ENCODE assay signal across 18 mouse cellular contexts in the genomic region with DNA sequence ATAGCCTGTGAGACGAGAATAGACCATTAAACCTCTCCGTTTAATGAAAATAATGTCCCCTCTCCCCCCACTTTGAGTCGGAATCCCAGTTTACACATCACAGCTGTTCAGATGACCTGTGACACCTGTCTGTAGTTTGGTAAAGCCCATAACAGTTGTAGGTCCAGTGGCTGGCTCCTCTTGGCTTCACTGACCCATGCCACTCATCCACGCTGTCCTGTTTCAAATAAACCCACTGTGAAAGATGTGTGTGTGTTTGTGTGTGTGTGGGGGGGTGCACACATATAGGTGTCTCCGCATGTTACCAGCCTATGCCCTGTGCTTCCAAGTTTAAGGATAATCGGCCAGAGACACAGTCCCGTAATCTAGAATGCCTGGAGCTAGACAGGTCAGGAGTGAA. TPM values are rescaled to one million over a fixed set of nuclear protein-coding genes. Genes with fewer than 3 reads are reported as not detected.
DNase-seq lines count a peak whose midpoint lies in the region; TF ChIP-seq lines count a peak whose summit lies in the region.
"Had no signal": no experiment of that assay in that cellular context is flagged by ENCODE, and none has a peak within 500 bp of the region (broad histone marks: within the 10 kb centered on the region; RNA-seq: fewer than 3 reads in every experiment).

No protein-coding gene starts in this region.

- intact Hi-C loops in gastrocnemius, postnatal 36 days (cut with DNase I), result no loop called here

- H3K4me1 ChIP-seq in CH12.LX (ENCODE audit: control insufficient read depth in 1 of 2, insufficient read depth in 2 of 2), result peaks cover 7 to 34% of the 10 kb centered on the region in 2 experiments
- peaks cover 6% of the 10 kb centered on the region for H3K4me1 ChIP-seq in bone marrow, adult 2 months (ENCODE audit: control insufficient read depth, insufficient read depth, low read length)

- in situ Hi-C loops in CH12.LX (cut with MboI; ENCODE audit: low pct_ligation_motif_present, low pct_unique_long_range_greater_than_20kb, low sequenced_read_pairs), result no loop called here

- WGBS in bone marrow, adult 2 months, result 91% methylated on average over 7 of the region's 7 CpGs

- no peak for DNase-seq in CH12.LX (ENCODE audit: extremely low read depth)
- no peak for DNase-seq in gastrocnemius, postnatal 36 days
- DNase-seq in cerebellum, postnatal 25 days, result no peak
- DNase-seq: adrenal gland, adult 2 months; adrenal gland, adult 8-10 months; adrenal gland, postnatal 10 days; adrenal gland, postnatal 14 days; adrenal gland, postnatal 25 days; adrenal gland, postnatal 36 days; B cell, adult 2 months; cerebellum, adult 11 months; cerebellum, adult 11-12 months; cerebellum, adult 18-20 months; cerebellum, adult 2 months; cerebellum, adult 8-10 months had no signal

- TF ChIP-seq RAD21 in CH12.LX (IDR thresholded peaks at IDR 0.05; ENCODE audit: low read depth, low read length), result no peak

- no peak overlapping the region for H3K27ac ChIP-seq in CH12.LX (ENCODE audit: insufficient read depth, low read depth)
- peak overlapping the region; percentile 19; the same call in 1 of the 2 replicates for H3K27ac ChIP-seq in bone marrow, adult 2 months (ENCODE audit: control insufficient read depth, insufficient read depth, low read depth, low read length, poor library complexity)

- H3K36me3 ChIP-seq in CH12.LX (replicated peaks in 1 of 2; ENCODE audit: control insufficient read depth in 1 of 2, insufficient read depth in 1 of 2, low read length in 1 of 2), result peaks cover 55 to 80% of the 10 kb centered on the region in 2 experiments

- TF ChIP-seq POLR2A in CH12.LX (IDR thresholded peaks at IDR 0.05; ENCODE audit: low read depth, low read length), result peak; percentile 53
- TF ChIP-seq POLR2A in bone marrow, adult 2 months (IDR thresholded peaks at IDR 0.05; ENCODE audit: borderline replicate concordance, control insufficient read depth, low read depth, low read length), result no peak

- no peaks in the 10 kb centered on the region for H3K27me3 ChIP-seq in CH12.LX (replicated peaks)
- H3K27me3 ChIP-seq: Patski had no signal

- H3K4me3 ChIP-seq in CH12.LX (replicated peaks in 1 of 3; ENCODE audit: low read depth in 2 of 3, low read length in 2 of 3, poor library complexity in 1 of 3), result no peak overlapping the region
- no peak overlapping the region for H3K4me3 ChIP-seq in bone marrow, adult 2 months (replicated peaks; ENCODE audit: control insufficient read depth, low read depth, low read length)

- TF ChIP-seq CTCF in CH12.LX (conservative IDR thresholded peaks at IDR 0.05 in 1 of 2, IDR thresholded peaks at IDR 0.05 in 1 of 2; ENCODE audit: low read depth in 2 of 2, low read length in 2 of 2), result no peak
- no peak for TF ChIP-seq CTCF in bone marrow, adult 2 months (IDR thresholded peaks at IDR 0.05; ENCODE audit: control insufficient read depth, insufficient read depth, low read length)

- peaks cover 19% of the 10 kb centered on the region for H3K9me3 ChIP-seq in CH12.LX (replicated peaks; ENCODE audit: low read length)
- H3K9me3 ChIP-seq: G1E had no signal

- no peaks in the 10 kb centered on the region for H3K79me2 ChIP-seq in CH12.LX (replicated peaks; ENCODE audit: control insufficient read depth, extremely low read depth, insufficient read depth, poor library complexity, severe bottlenecking)

- dilution Hi-C loops in CH12.LX (cut with MboI; ENCODE audit: extremely low pct_ligation_motif_present, extremely low pct_unique_long_range_greater_than_20kb, low sequenced_read_pairs), result no loop called here

- TF ChIP-seq EP300 in CH12.LX (IDR thresholded peaks at IDR 0.05; ENCODE audit: low read length), result no peak

- no peak overlapping the region for H3K9ac ChIP-seq in CH12.LX (ENCODE audit: insufficient read depth, low read depth)

- no peak overlapping the region for H3K4me2 ChIP-seq in CH12.LX (ENCODE audit: insufficient read depth, low read depth, poor library complexity, severe bottlenecking)

TF ChIP-seq in CH12.LX, 34 proteins besides CTCF, POLR2A, EP300 and RAD21:
- TF ChIP-seq ZNF384 (IDR thresholded peaks at IDR 0.05; ENCODE audit: low read depth, low read length), result no peak
- TF ChIP-seq CHD2 (IDR thresholded peaks at IDR 0.05; ENCODE audit: low read length), result no peak
- TF ChIP-seq NELFE (IDR thresholded peaks at IDR 0.05; ENCODE audit: low read depth, low read length), result no peak
- no peak for TF ChIP-seq JUND (conservative IDR thresholded peaks at IDR 0.05; ENCODE audit: low read depth, low read length)
- TF ChIP-seq POLR2AphosphoS2 (IDR thresholded peaks at IDR 0.05; ENCODE audit: low read depth, low read length), result peak; percentile 92
- TF ChIP-seq ZMIZ1 (IDR thresholded peaks at IDR 0.05; ENCODE audit: low read depth, low read length), result peak; percentile 23; the same call in 1 of the 2 replicates
- TF ChIP-seq IRF4 (IDR thresholded peaks at IDR 0.05; ENCODE audit: low read depth, low read length), result no peak
- TF ChIP-seq E2F4 (IDR thresholded peaks at IDR 0.05; ENCODE audit: insufficient replicate concordance, low read depth, low read length), result no peak
- no peak for TF ChIP-seq HCFC1 (IDR thresholded peaks at IDR 0.05; ENCODE audit: low read depth, low read length)
- no peak for TF ChIP-seq KAT2A (IDR thresholded peaks at IDR 0.05; ENCODE audit: insufficient replicate concordance, low read length)
- no peak for TF ChIP-seq MXI1 (IDR thresholded peaks at IDR 0.05; ENCODE audit: low read depth, low read length)

RNA-seq across cellular contexts. Expression of a gene that starts 11.5 kb away (rescaled TPM):
- total RNA-seq in CH12.LX (2012; rRNA removed) (225 and 342 TPM in 2 replicates), CH12.LX (2014; rRNA removed) (263 and 287 TPM in 2 replicates)
- 299 and 302 TPM in 2 replicates for polyA plus RNA-seq in CH12.LX (2012; ENCODE audit: insufficient read length, low read depth)
- 78.6 and 222 TPM in 2 replicates for polyA plus RNA-seq in bone marrow, adult 2 months (2011; ENCODE audit: insufficient read depth, insufficient read length, low replicate concordance, missing spikeins)
- 1 to 10 TPM; 1.9 to 2.5 TPM for total RNA-seq in gastrocnemius, postnatal 36 days (2021)

RNA-seq across cellular contexts. Expression of a gene that starts 34.1 kb away (rescaled TPM):
- total RNA-seq in CH12.LX (2012; rRNA removed), result 4.4 and 4.7 TPM in 2 replicates
- total RNA-seq in CH12.LX (2014; rRNA removed), result 1.9 and 3.0 TPM in 2 replicates
- polyA plus RNA-seq in CH12.LX (2012; ENCODE audit: insufficient read length, low read depth), result 6.8 and 9.7 TPM in 2 replicates
- 3.0 and 5.5 TPM in 2 replicates for polyA plus RNA-seq in bone marrow, adult 2 months (2011; ENCODE audit: insufficient read depth, insufficient read length, low replicate concordance, missing spikeins)
- 1 to 10 TPM; 5.1 to 5.6 TPM for total RNA-seq in gastrocnemius, postnatal 36 days (2021)

RNA-seq across cellular contexts. Expression of a gene that starts 41.3 kb away (rescaled TPM):
- total RNA-seq in CH12.LX (2012; rRNA removed) (42.3 and 42.7 TPM in 2 replicates), CH12.LX (2014; rRNA removed) (24.6 and 25.4 TPM in 2 replicates)
- polyA plus RNA-seq in CH12.LX (2012; ENCODE audit: insufficient read length, low read depth), result 31.0 and 31.8 TPM in 2 replicates
- 10.4 and 12.5 TPM in 2 replicates for polyA plus RNA-seq in bone marrow, adult 2 months (2011; ENCODE audit: insufficient read depth, insufficient read length, low replicate concordance, missing spikeins)
- 10 to 100 TPM; 19.7 to 24.1 TPM for total RNA-seq in gastrocnemius, postnatal 36 days (2021)

Comparison
In these comparisons a context has a peak if more than half of its experiments do, and no peak if none do; other contexts are left out.
1. RNA of a gene that starts 11.5 kb away (total RNA-seq): 225 to 342 TPM in CH12.LX; 1.9 to 2.5 TPM in gastrocnemius, postnatal 36 days; every median in the first group is over 10 times any median in the second.